Mouse (Mus musculus) embryonic fibroblast, embryonic 13.5 days (primary cell): ENCODE data around the gene Ephb3.

Experiments used
- CTCF ChIP-seq: IDR thresholded peaks from 2 replicates; pipeline ENCODE4 v1.5.1; 2011; ENCODE audit warnings: mild to moderate bottlenecking, control low read depth, low read length, moderate library complexity, borderline replicate concordance; ENCODE audit not compliant: insufficient read depth
- POLR2A ChIP-seq: IDR thresholded peaks from 2 replicates; pipeline ENCODE4 v1.6.1; 2011; ENCODE audit warnings: low read depth, mild to moderate bottlenecking, control low read depth, low read length, moderate library complexity

- TF ChIP-seq POLR2A: no peak
- no peak for TF ChIP-seq CTCF
Observed at GRCm38 (mm10) chr16:21242946-21243345, 38.4 kb downstream of the Ephb3 start.
